Mouse (Mus musculus) kidney, adult 2 months (tissue): ENCODE results near the gene Dedd2.

Source experiments
- CTCF ChIP-seq: fragments of 200-500 bp; conservative IDR thresholded peaks from 2 replicates; pipeline ENCODE4 v1.5.1; 2011; ENCODE audit warnings: low read depth, mild to moderate bottlenecking, control low read depth, low read length, moderate library complexity, mixed read lengths; ENCODE audit not compliant: insufficient read depth, insufficient read length
- POLR2A ChIP-seq: fragments of 200-500 bp; IDR thresholded peaks from one replicate; pipeline ENCODE4 v1.6.1; 2011; ENCODE audit warnings: low read depth, low read length, control low read depth

- TF ChIP-seq POLR2A, result no peak
- no peak for TF ChIP-seq CTCF
Observed at GRCm38 (mm10) chr7:25178317-25178716, 42.1 kb downstream of the Dedd2 start.
